Mouse (Mus musculus) erythroblast, adult 5-6 weeks (primary cell): ENCODE data around the gene Adgrv1. TPM values are rescaled to one million over a fixed set of nuclear protein-coding genes. Genes with fewer than 3 reads are reported as not detected.
"Not testable (repeated sequence)": the region's sequence is repeated elsewhere in the genome, so short reads cannot be mapped to it uniquely, and the experiment has no call there.

ENCODE experiments used
- ATAC-seq: replicated peaks from 2 replicates; pipeline ENCODE4 v1.8.0; 2016; ENCODE audit warnings: moderate number of reproducible peaks, mild to moderate bottlenecking, moderate TSS enrichment, inconsistent platforms; ENCODE audit not compliant: poor library complexity, low FRiP score, severe bottlenecking
- total RNA-seq, 2 experiments: library from RNA; stranded (forward) in 1 of 2; stranded (reverse) in 1 of 2; fragments of 150-400 nt in 1 of 2; fragments of 200-764, 138-1000 nt in 1 of 2; gene quantifications; 2 replicates each; pipeline versions ENCODE4 v1.2.3 to v1.2.4; 2015 to 2017; ENCODE audit warnings: low replicate concordance in 2 of 2

Gene Adgrv1
- total RNA-seq (2015; ENCODE audit: low replicate concordance): not detected in 2 replicates
- 1.0 TPM in 1 of 2 replicates, not detected in the other for total RNA-seq (2017; ENCODE audit: low replicate concordance)

- peak; percentile 46; the same call in 1 of the 2 replicates for ATAC-seq
These were observed at the start of gene Adgrv1 for GRCm38 (mm10) chr13:81632720-81633415. TSS of gene Adgrv1 (minus strand) at chr13:81633154.

GRCm38 (mm10) chr13:81675333-81675732 lies 42.4 kb upstream of the Adgrv1 start:
- no peak for ATAC-seq

- no peak for ATAC-seq
These were observed 34.8 kb upstream of the Adgrv1 start for GRCm38 (mm10) chr13:81667713-81668112.

- no peak for ATAC-seq
These were observed 31.4 kb upstream of the Adgrv1 start for GRCm38 (mm10) chr13:81664331-81664698.

- ATAC-seq: peak; percentile 80
These were observed 30.8 kb upstream of the Adgrv1 start for GRCm38 (mm10) chr13:81663566-81664330.

- ATAC-seq: no peak; the same call in 1 of the 2 replicates
These were observed 25.2 kb upstream of the Adgrv1 start for GRCm38 (mm10) chr13:81658053-81658752.

- peak; percentile 96 for ATAC-seq
These were observed 24.5 kb upstream of the Adgrv1 start, which contains the start of gene Lysmd3 for GRCm38 (mm10) chr13:81657351-81658052. TSS of gene Lysmd3 (plus strand) at chr13:81657663.

- ATAC-seq: peak; percentile 5; the same call in 1 of the 2 replicates
These were observed 24.0 kb upstream of the Adgrv1 start for GRCm38 (mm10) chr13:81657008-81657350.

- no peak for ATAC-seq
These were observed 23.3 kb upstream of the Adgrv1 start for GRCm38 (mm10) chr13:81656091-81656850.

- ATAC-seq: not testable (repeated sequence)
These were observed 17.4 kb upstream of the Adgrv1 start for GRCm38 (mm10) chr13:81650382-81650781.

GRCm38 (mm10) chr13:81646348-81646747 lies 13.4 kb upstream of the Adgrv1 start:
- peak; percentile 49 for ATAC-seq

GRCm38 (mm10) chr13:81644047-81644565 lies 11.2 kb upstream of the Adgrv1 start:
- ATAC-seq: no peak

- ATAC-seq: peak; percentile 75
These were observed 9.7 kb upstream of the Adgrv1 start for GRCm38 (mm10) chr13:81642491-81643149.

GRCm38 (mm10) chr13:81641289-81642045 lies 8.5 kb upstream of the Adgrv1 start:
- peak; percentile 71 for ATAC-seq

GRCm38 (mm10) chr13:81640881-81641280 lies 7.9 kb upstream of the Adgrv1 start:
- ATAC-seq: no peak

GRCm38 (mm10) chr13:81639624-81640023 lies 6.7 kb upstream of the Adgrv1 start:
- ATAC-seq: no peak

GRCm38 (mm10) chr13:81630566-81630965 lies 2.4 kb downstream of the Adgrv1 start:
- no peak for ATAC-seq

- no peak for ATAC-seq
These were observed 3.6 kb downstream of the Adgrv1 start for GRCm38 (mm10) chr13:81629395-81629794.
